Mouse (Mus musculus) small intestine, adult 2 months (tissue): ENCODE data around the gene Acsl3. TPM values are rescaled to one million over a fixed set of nuclear protein-coding genes. Genes with fewer than 3 reads are reported as not detected.
A peak's percentile ranks its signal among the peaks of the same experiment; 100 is the strongest.

Experiments used
- H3K27ac ChIP-seq: fragments of 200-500 bp; 2 replicates; pipeline ENCODE4 v1.5.1; 2012; ENCODE audit warnings: low read depth, low read length, control low read depth, inconsistent platforms; ENCODE audit not compliant: insufficient read depth
- H3K27me3 ChIP-seq: fragments of 200-500 bp; 2 replicates; pipeline ENCODE4 v1.6.1; 2012; ENCODE audit warnings: mild to moderate bottlenecking, moderate library complexity, low read length, inconsistent platforms; ENCODE audit not compliant: control insufficient read depth, insufficient read depth
- H3K36me3 ChIP-seq: fragments of 200-500 bp; 2 replicates; pipeline ENCODE4 v1.6.1; 2012; ENCODE audit warnings: mild to moderate bottlenecking, low read length, control low read depth, inconsistent platforms; ENCODE audit not compliant: control insufficient read depth, insufficient read depth
- H3K4me1 ChIP-seq: fragments of 200-500 bp; 2 replicates; pipeline ENCODE4 v1.6.1; 2012; ENCODE audit warnings: low read length, inconsistent platforms, mixed read lengths; ENCODE audit not compliant: control insufficient read depth, insufficient read depth, insufficient read length
- H3K4me3 ChIP-seq: fragments of 200-500 bp; 2 replicates; pipeline ENCODE4 v1.5.1; 2012; ENCODE audit warnings: low read depth, mild to moderate bottlenecking, control low read depth, inconsistent platforms, low read length, moderate library complexity
- CTCF ChIP-seq: fragments of 200-500 bp; IDR thresholded peaks from 2 replicates; pipeline ENCODE4 v1.5.1; 2012; ENCODE audit warnings: low read depth, mild to moderate bottlenecking, control low read depth, inconsistent platforms, low read length, moderate library complexity, mixed read lengths; ENCODE audit not compliant: insufficient replicate concordance, insufficient read length; ENCODE audit errors: extremely low read depth
- POLR2A ChIP-seq: fragments of 200-500 bp; IDR thresholded peaks from 2 replicates; pipeline ENCODE4 v1.6.1; 2012; ENCODE audit warnings: low read depth, mild to moderate bottlenecking, control low read depth, inconsistent platforms, low read length, moderate library complexity
- WGBS: fragments of 180-500 bp; shearing (Covaris S2); methylation state at CpG from one replicate; pipeline ENCODE4 v1.1.7; 2018; 5-methylcytosine and 5-hydroxymethylcytosine counted together
- polyA plus RNA-seq: library from polyadenylated mRNA; depleted of rRNA; stranded (reverse); fragments of >200 nt; gene quantifications from 2 replicates; pipeline ENCODE4 v1.2.3, GENCODE M21; 2012

The Acsl3 gene
- polyA plus RNA-seq, 1 experiment = 7.9 TPM

DNA sequence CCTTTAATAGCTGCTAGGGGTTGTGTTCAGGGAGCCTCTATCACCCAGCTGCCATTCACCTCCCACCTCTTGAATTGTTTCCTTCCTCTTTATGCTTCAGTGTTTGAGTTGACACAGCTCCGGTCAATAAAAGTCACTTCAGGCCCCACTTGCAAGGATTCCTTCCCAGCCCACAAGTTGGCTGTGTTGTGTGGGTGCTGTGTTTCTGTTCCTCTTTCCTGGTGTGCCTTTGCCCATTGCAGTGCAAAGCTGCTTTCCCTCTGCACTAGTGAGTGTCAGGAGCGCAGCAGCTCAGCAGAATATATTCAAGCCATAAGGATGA, 45.3 kb downstream of the Acsl3 start:
- H3K36me3 ChIP-seq = peaks cover 30% of the 10 kb centered on the region

GRCm38 (mm10) chr1:78706338-78706737, 48.7 kb downstream of the Acsl3 start:
- Histone ChIP-seq H3K27me3 (no peaks in the 10 kb centered on the region), H3K36me3 (peaks cover 22% of the 10 kb centered on the region), H3K27ac (no peak overlapping the region), H3K4me3 (no peak overlapping the region), H3K4me1 (no peaks in the 10 kb centered on the region)
- TF ChIP-seq CTCF (no peak), POLR2A (no peak)
- WGBS = 90% methylated on average over 10 of the region's 10 CpGs

More for the DNA sequence above, 45.3 kb downstream of the Acsl3 start:
- 85% methylated on average over 2 of the region's 2 CpGs for WGBS
- H3K27me3 ChIP-seq = no peaks in the 10 kb centered on the region
- no peaks in the 10 kb centered on the region for H3K4me1 ChIP-seq
- no peak overlapping the region for H3K4me3 ChIP-seq
- no peak overlapping the region for H3K27ac ChIP-seq
- no peak for TF ChIP-seq POLR2A
- no peak for TF ChIP-seq CTCF

DNA sequence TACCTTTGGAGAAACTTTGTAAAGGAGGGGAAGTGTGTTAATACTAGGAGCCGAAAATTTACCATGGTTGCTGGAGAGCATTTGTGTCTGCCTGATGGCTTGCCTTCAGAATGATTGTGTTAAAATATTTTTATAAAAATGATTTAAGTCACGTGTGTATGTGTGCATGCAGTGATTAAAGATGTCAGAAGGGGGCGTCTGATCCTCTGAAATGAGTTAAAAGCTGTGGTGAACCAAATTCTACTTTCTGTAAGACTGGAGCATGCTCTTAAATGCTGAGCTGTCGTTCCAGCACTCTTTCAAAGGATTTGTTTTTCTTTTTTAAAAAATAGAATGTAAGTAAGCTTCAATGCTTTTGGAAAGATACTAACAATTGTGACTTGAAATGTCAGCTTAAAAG, 49.7 kb downstream of the Acsl3 start:
- 64% methylated on average over 4 of the region's 4 CpGs for WGBS
- Histone ChIP-seq H3K27me3 (no peaks in the 10 kb centered on the region), H3K4me1 (no peaks in the 10 kb centered on the region), H3K27ac (no peak overlapping the region), H3K4me3 (no peak overlapping the region), H3K36me3 (peaks cover 21% of the 10 kb centered on the region)
- TF ChIP-seq POLR2A (no peak), CTCF (no peak)

DNA sequence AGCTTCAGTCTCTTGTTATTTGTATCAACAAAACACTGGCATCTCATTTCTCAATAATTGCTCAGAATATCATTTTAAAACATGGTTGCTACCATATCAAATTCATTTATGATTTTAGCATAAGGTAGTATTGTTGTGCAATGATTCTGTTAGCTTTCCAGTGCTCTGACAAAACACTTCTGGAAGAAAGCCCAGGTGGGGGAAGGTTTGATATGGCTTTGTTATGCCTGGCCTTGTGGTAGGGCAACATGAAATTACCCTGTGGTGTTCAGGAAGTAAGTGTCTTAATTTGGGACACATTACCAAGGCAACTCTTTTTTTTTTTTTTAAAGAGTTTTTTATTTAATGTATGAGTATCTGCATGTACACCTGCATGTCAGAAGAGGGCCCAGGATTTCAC, 52.4 kb downstream of the Acsl3 start:
- Histone ChIP-seq H3K36me3 (peaks cover 11% of the 10 kb centered on the region), H3K4me3 (no peak overlapping the region), H3K4me1 (no peaks in the 10 kb centered on the region), H3K27me3 (no peaks in the 10 kb centered on the region), H3K27ac (no peak overlapping the region)
- TF ChIP-seq CTCF (no peak), POLR2A (no peak)

DNA sequence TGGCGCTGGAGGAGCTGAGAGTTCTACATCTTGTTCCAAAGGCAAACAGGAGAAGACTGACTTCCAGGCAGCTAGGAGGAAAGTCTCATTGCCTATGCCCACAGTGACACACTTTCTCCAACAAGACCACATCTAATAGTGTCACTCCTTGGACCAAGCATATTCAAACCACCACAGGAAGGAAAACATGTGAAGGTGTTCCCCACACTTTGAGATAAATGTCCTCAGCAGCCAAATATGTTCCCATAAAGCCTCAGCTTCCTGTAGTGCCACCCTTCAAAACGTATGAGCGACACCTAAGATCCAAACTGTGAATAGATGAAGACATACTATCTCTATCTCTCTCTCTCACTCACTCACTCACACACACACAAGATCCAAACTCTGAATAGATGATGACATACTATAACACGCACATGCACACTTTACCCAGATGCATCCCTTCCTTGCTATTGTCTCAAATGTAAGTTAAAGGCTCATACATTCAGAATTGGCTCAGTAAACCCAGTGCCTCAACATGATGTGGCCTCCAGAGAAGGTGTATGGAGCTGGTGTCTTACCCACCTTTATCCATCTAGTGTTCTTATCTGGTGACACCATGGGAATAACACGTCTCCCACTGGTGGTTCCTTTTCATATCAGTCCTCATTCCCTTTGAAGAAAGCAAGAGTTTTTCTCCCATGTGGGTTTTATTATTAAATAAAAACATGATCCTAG, 53.1 kb downstream of the Acsl3 start:
- Histone ChIP-seq H3K36me3 (peaks cover 6% of the 10 kb centered on the region), H3K27me3 (no peaks in the 10 kb centered on the region), H3K4me3 (no peak overlapping the region), H3K27ac (no peak overlapping the region), H3K4me1 (no peaks in the 10 kb centered on the region)
- no peak for TF ChIP-seq CTCF
- TF ChIP-seq POLR2A = no peak
- 82% methylated on average over 5 of the region's 5 CpGs for WGBS

DNA sequence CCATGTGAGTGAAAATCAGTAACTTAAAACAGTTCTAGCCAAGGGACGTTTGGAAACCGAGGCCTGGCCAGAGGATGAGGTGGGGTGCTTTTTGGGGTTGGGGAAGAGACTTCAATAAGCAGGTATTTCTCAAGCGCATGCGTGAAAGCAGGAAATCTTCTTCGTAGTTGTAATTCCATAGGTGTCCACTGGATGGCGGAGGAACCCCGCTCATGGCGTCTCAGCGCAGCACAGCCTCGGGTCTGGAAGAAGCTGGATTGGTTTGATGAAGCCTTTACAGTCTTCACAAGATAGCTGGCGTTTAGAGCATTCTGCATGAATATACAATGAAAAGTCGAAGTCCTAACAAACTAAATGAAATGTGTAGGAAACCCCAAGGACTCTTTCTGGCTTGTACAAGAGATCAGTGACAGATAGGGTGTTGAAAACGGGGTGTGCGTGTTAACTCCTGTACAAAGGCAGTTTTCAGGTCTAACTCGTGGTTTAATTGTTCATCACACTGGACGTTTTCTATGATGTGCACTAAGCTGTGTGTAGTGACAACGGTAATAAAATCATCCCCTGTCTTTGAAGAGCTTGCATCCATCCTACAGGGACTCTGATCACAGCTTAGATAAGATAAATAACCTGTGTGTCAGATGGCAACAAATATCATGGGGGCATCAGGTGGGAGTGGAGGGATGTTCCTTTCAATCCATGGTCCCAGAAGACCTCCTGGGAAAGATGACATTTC, 67.0 kb downstream of the Acsl3 start:
- Histone ChIP-seq H3K27ac (no peak overlapping the region), H3K36me3 (no peaks in the 10 kb centered on the region), H3K4me1 (no peaks in the 10 kb centered on the region), H3K27me3 (no peaks in the 10 kb centered on the region), H3K4me3 (no peak overlapping the region)
- 15% methylated on average over 17 of the region's 17 CpGs for WGBS
- TF ChIP-seq POLR2A = no peak
- TF ChIP-seq CTCF = peak; percentile 97

- H3K36me3 ChIP-seq = no peaks in the 10 kb centered on the region
- TF ChIP-seq CTCF = no peak
- TF ChIP-seq POLR2A = no peak
- no peak overlapping the region for H3K27ac ChIP-seq
- H3K4me1 ChIP-seq = no peaks in the 10 kb centered on the region
- no peak overlapping the region for H3K4me3 ChIP-seq
- H3K27me3 ChIP-seq = no peaks in the 10 kb centered on the region
- WGBS = 54% methylated on average over 3 of the region's 3 CpGs
Measured at GRCm38 (mm10) chr1:78725191-78725490, 67.5 kb downstream of the Acsl3 start.
